ENCODE assay signal across 25 mouse cellular contexts in genomic region chr1:151219045-151219444, GRCm38 (mm10). TPM values are rescaled to one million over a fixed set of nuclear protein-coding genes. Genes with fewer than 3 reads are reported as not detected.
"Had no signal": no experiment of that assay in that cellular context is flagged by ENCODE, and none has a peak within 500 bp of the region (broad histone marks: within the 10 kb centered on the region; RNA-seq: fewer than 3 reads in every experiment).

No protein-coding gene starts in this region.

- DNase-seq: kidney, adult 18-20 months; kidney, adult 9 months; kidney, postnatal 14 days; kidney, postnatal 4 days; liver; lung, adult 18-20 months; lung, postnatal 10 days; lung, postnatal 36 days; right cerebral cortex, adult 18-20 months; right cerebral cortex, postnatal 14 days; thymus, adult 2 months; thymus, postnatal 14 days; thymus, postnatal 4 days had no signal

- H3K36me3 ChIP-seq: limb, embryonic 10.5 days; limb, embryonic 13.5 days; liver, embryonic 12.5 days; liver, embryonic 15.5 days; lung, embryonic 15.5 days; midbrain, embryonic 12.5 days; midbrain, embryonic 15.5 days; neural tube, embryonic 12.5 days; neural tube, embryonic 15.5 days had no signal

- ATAC-seq: liver, embryonic 12.5 days; midbrain, embryonic 15.5 days had no signal

- H3K27me3 ChIP-seq: limb, embryonic 13.5 days; liver, embryonic 15.5 days; lung, embryonic 15.5 days; midbrain, embryonic 12.5 days; midbrain, embryonic 15.5 days; neural tube, embryonic 12.5 days; neural tube, embryonic 15.5 days had no signal

RNA-seq across cellular contexts. Expression of gene Gm47996, which starts 9.1 kb away (rescaled TPM):
- total RNA-seq: layer of hippocampus, adult 18-20 months; layer of hippocampus, postnatal 14 days; left cerebral cortex, postnatal 25 days had no signal

RNA-seq across cellular contexts. Expression of gene 3110040M04Rik, which starts 15.1 kb away (rescaled TPM):
- total RNA-seq: layer of hippocampus, adult 18-20 months; layer of hippocampus, postnatal 14 days; left cerebral cortex, postnatal 25 days had no signal

RNA-seq across cellular contexts. Expression of gene Gm47995, which starts 20.8 kb away (rescaled TPM):
- total RNA-seq: layer of hippocampus, adult 18-20 months; layer of hippocampus, postnatal 14 days; left cerebral cortex, postnatal 25 days had no signal

RNA-seq across cellular contexts. Expression of gene Gm8947, which starts 26.9 kb away (rescaled TPM):
- total RNA-seq: layer of hippocampus, adult 18-20 months; layer of hippocampus, postnatal 14 days; left cerebral cortex, postnatal 25 days had no signal

RNA-seq across cellular contexts. Expression of gene Gm47985, which starts 36.7 kb away (rescaled TPM):
- total RNA-seq: layer of hippocampus, adult 18-20 months; layer of hippocampus, postnatal 14 days; left cerebral cortex, postnatal 25 days had no signal
